Mouse (Mus musculus) brain, embryonic 14.5 days (tissue): ENCODE data around the gene Appbp2. TPM values are rescaled to one million over a fixed set of nuclear protein-coding genes. Genes with fewer than 3 reads are reported as not detected.

Source experiments
- DNase-seq: peaks from one replicate; pipeline ENCODE4 v3.0.0-alpha.2; 2011; ENCODE audit warnings: low read depth
- CTCF ChIP-seq: fragments of 200-500 bp; IDR thresholded peaks from 2 replicates; pipeline ENCODE4 v1.5.1; 2012; ENCODE audit warnings: inconsistent platforms, mild to moderate bottlenecking, moderate library complexity, borderline replicate concordance; ENCODE audit not compliant: insufficient read depth, insufficient read length; ENCODE audit errors: extremely low read depth
- POLR2A ChIP-seq: fragments of 200-500 bp; IDR thresholded peaks from 2 replicates; pipeline ENCODE4 v1.6.1; 2012; ENCODE audit warnings: mild to moderate bottlenecking, inconsistent platforms, borderline replicate concordance; ENCODE audit not compliant: poor library complexity, insufficient read depth, insufficient read length, severe bottlenecking; ENCODE audit errors: extremely low read depth
- polyA plus RNA-seq: library from polyadenylated mRNA; depleted of rRNA; stranded (reverse); fragments of >200 nt; gene quantifications from 2 replicates; pipeline ENCODE4 v1.2.3, GENCODE M21; 2012; rRNA removed

The Appbp2 gene
- 36.6 and 43.0 TPM in 2 replicates for polyA plus RNA-seq

DNA sequence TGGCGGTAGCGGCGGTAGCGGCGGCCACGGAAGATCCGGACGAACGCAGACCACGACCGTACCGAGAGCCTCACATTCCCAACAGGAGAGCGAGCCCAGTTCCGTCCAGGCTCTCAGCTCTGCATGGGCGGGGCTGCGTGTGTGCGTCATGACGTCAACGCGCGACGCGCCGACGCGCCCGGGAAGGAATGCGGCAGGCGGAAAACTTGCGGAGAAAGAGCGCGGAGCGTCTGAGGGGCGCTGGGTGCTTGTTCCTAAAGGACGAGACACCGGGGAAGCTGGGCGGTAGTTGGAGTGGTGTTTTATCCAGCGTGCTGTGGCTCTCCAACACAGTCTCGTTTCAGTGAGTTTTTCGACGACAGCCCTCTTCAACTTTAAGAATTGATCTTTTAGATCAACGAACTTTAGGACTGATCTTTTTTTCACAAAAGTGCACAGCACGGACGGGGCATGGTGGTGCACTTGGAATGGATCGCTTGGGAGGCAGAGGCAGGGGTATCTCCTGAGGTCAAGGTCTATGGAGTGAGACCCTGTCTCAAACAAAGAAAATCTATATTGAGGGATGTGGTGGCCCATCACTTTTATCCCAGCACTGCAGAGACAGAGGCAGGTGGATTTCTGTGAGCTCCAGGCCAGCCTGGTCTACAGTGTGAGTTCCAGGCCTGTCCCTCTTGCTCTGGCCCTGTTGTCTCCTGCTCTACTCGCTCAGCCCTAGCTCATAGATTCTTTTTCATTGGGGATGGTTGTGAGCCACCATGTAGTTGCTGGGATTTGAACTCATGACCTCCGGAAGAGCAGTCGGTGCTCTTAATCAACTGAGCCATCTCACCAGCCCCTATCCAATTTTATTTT is at the start of gene Appbp2:
Gene Appbp2, minus strand, starts transcription at position 141 of the 852 bp plus-strand sequence.
- TF ChIP-seq CTCF = no peak
- TF ChIP-seq POLR2A = peak; percentile 40; the same call in 1 of the 2 replicates
- DNase-seq = peak; percentile 98

DNA sequence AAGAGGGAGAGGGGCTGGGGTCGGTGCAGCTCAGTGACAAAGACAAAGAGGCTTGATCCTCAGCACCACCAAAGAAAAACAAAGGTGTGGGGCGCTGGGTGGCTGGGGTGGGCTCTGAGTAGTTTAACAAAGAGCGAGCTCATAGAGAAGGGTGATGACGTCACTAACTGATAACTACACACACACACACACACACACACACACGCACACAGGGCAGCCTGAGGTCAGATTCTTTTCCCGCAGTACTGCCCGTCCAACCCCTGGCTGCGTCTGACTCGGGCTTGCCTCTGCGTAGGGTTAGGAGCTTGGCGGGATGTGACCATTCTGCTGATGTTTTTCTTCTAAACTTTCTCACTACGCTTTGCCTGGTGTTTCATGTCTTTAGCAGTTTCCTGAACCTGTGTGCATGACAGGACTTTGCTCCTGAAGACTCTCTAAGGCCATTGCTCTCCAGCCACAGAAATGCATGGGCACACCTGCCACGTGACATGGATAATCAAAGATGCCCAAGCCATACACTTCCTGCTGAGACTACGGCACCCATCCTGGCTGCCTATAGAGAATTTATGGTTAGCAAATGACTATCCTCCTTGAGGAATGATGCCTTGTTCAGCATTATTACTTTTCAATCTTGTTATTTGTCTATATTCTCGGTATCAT is 46.4 kb upstream of the Appbp2 start:
- DNase-seq = no peak
- TF ChIP-seq CTCF (no peak), POLR2A (no peak)

DNA sequence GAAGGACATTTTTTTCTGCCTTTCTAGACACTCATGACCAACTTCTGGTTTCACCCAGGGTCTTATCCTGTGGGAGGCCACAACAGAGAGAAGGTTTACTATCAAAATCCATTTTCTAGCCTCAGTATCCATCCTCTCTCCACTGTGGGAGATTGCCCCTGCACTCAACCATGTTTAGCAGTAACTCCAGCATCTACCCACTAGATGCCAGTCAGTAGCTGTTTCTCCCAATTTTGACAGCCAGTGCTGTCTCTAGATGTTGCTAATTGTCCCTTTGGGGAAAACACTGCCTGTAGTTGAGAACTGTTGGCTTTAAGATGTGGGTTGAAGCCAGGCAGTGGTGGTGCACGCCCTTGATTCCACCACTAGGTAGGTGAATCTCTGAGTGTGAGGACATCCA is 43.2 kb upstream of the Appbp2 start:
- no peak for TF ChIP-seq POLR2A
- no peak for TF ChIP-seq CTCF
- no peak for DNase-seq

DNA sequence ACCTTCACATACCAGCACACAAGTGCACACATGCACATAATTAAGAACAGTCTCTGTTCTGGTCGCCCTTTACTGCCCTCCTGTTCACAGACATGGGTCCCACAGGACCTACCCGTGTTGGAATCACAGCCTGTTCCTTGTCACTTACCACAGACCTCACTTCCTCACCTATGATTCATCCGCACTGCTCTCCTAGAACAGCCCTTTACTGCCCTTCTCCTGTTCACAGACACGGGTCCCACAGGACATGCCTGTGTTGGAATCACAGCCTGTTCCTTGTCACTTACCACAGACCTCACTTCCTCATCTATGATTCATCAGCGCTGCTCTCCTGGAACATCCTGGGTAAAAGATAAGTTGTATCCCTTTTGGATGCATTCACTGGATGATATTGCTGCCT is 42.7 kb upstream of the Appbp2 start:
- DNase-seq = no peak
- TF ChIP-seq CTCF = no peak
- TF ChIP-seq POLR2A = no peak

DNA sequence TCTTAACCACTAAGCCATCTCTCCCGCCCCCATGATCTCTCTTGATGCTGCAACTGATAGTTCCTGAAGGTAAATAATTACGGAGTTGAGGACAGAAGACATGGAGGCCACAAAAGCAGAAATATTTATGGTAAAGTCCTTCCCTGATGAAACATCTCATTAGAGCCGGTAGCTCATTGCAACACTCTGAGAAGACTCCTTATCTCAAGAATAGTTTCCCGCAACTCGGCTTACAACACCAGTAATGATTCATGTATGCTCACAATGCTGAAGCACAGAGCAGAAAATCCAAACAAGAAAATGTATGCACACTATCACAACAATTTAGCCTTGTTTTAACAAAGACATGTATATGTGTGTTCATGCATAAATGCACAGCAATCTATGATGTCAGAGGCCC is 40.2 kb upstream of the Appbp2 start:
- DNase-seq = no peak
- TF ChIP-seq CTCF = no peak
- TF ChIP-seq POLR2A = no peak

DNA sequence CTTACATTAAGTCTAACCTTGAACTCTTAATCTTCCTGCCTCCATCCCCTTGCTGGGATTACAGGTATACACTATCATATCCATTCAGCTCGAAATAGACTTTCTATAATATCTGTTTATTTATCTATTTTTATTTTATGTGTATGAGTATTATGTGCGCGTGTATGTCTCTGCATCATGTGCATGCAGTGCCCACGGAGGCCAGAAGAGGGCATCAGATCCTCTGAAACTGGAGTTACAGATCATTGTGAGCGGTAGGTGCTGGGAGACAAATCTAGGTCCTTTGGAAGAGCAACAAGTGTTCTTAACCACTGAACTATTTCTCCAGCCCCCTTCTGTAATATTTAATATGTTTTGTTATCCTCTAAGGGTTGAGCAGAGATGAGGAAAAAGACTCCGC is 38.4 kb upstream of the Appbp2 start:
- DNase-seq = no peak
- no peak for TF ChIP-seq POLR2A
- TF ChIP-seq CTCF = no peak

DNA sequence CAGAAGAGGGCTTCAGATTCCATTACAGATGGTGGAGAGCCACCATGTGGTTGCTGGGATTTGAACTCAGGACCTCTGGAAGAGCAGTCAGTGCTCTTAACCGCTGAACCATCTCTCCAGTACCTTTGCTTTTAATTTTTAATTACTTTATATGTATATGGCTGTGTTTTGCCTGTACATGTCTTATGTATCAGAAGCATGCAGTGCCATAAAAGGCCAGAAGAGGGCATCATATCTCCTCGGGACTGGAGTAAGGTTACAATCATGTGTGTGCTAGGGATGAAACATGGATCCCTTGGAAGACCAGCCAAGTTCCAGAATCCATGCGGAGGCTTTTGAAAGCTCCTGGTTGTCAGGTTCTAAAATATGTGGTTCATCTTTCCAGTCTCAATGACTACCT is 35.7 kb upstream of the Appbp2 start:
- peak; percentile 38 for DNase-seq
- no peak for TF ChIP-seq POLR2A
- TF ChIP-seq CTCF = peak; percentile 38; the same call in 1 of the 2 replicates

DNA sequence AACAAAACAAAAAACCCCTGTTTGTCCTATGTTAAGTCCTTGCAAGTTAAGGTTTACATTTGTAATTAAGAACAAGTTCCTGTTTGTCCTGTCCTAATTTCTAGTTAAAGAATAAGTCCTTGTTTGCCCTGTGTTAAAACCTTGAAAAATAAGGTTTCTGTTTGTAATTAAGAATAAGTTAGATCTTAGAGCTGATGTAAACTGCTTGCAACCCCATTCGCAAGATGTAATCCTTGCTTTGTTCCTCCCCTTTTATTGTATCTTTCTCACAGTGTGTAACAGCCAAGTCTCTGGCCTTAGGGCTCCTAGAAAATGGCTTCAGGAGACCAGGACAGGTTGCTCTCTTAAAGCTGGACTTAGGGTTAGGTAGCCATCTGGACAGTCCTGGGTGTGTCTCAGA is 32.5 kb upstream of the Appbp2 start:
- no peak for DNase-seq
- TF ChIP-seq CTCF (no peak), POLR2A (no peak)

DNA sequence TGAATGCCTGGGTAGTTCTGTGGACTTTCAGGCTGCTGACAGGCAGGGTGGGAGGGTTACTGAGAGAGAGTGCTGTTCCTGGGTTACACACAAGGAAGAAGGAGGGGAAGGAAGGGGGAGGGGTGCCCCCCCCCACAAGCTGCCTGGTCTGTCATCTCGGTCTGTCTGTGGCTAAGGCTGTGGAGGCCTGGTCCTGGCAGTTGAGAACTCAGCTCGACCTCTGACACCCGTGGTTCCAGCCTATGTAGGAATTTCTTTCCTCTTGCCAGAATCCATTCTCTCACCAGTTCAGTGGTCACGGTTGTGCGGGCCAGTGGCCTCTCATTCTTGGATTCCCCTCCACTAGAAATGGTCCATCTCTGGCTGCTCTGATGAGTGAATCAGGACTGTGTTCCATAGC is 29.7 kb upstream of the Appbp2 start:
- DNase-seq = no peak
- no peak for TF ChIP-seq CTCF
- no peak for TF ChIP-seq POLR2A

DNA sequence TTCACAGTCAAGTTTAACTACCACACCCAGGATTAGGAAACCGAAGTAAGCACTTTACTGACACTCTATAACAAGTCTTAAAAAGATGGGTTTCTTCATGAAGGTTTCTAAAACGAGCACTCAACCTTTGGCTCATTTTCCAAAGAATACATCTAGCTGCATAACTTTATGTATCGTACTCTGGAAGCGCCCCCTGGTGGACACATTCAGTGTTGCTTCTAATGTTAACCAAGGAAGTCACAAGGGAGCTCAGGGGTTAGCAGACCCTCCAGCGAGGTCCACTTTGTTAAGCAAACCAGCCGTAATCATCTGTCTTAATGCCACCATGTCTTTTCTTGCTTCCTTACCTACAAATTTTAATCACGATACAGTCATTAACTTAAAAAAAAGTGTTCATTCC is 26.3 kb upstream of the Appbp2 start:
- TF ChIP-seq POLR2A (no peak), CTCF (peak; percentile 60; the same call in 1 of the 2 replicates)
- DNase-seq = peak; percentile 71

DNA sequence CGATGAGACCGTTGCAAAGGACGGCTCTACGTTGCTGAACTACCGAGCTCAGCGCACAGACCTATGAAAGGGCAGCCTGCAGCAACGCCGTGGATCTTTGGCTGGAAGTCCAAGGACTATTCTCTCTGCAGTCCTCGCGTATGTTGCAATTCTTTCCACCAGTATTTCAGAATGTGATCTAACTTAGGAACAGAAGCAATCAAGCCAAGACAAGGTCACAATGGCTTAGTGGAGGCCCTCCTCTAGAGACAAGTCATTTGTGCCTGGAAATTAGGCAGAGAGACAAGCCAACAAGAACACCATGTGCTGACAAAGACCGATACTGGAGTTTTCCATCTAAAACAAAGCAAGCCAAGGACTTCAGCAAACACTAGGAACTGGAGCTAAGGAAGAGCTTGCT is 24.0 kb upstream of the Appbp2 start:
- DNase-seq = no peak
- TF ChIP-seq CTCF (no peak), POLR2A (no peak)

DNA sequence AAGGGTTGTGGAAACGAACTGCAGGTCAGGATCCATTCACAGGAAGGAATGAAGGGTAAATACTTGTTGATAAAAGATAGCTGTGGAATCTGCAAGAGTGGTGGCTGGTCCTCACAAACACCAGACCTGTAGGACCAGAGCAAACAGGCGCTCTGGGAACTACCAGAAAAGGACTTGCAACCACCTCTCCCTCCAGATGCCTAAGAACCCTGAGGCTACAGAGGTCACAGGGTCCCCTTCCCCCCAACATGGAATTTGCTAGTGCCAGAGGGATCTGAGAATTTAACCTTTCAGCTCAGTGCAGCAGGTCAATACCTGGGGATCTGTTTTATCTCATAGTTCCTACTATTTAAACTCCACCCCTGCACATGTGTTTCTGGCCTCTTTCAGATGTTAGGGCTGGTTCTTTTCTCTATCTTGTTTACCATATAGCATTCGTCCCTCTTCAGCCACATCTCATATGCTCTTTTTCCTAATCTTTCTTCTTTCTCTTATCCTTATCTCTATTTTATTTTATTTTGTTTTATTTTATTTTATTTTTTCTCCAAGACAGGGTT is 20.6 kb upstream of the Appbp2 start:
- no peak for TF ChIP-seq POLR2A
- TF ChIP-seq CTCF = no peak
- DNase-seq = no peak

DNA sequence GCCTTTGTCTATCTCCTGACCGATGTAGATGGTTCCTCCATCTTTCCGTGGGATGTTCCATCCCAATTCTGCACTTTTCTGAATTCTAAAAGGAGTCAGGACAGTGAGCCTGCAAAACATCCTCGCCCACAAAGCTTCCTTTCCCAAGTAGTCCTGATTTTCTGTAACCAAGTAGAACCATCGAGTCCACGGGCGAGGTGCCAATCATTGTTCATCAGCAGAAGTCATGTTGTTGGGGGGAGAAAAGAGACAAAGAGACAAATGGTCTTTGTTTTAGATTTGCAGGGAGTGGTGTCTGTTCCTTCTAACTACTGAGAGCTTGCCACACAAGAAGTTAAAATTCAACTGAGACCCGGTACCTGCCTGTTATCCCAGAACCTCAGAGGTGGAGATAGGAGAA is 18.7 kb upstream of the Appbp2 start:
- TF ChIP-seq CTCF (no peak), POLR2A (no peak)
- DNase-seq = no peak
